Mouse (Mus musculus): ENCODE data around the gene Osbpl10. TPM values are rescaled to one million over a fixed set of nuclear protein-coding genes. Genes with fewer than 3 reads are reported as not detected.
"Not testable (repeated sequence)": the region's sequence is repeated elsewhere in the genome, so short reads cannot be mapped to it uniquely, and the experiment has no call there.

Gene Osbpl10
- polyA plus RNA-seq, 1 experiment from 2014 or later: 1.6 TPM

- H3K9me3 ChIP-seq (ENCODE audit: control insufficient read depth, low read length); ATAC-seq (replicated peaks; ENCODE audit: low FRiP score, low TSS enrichment, low read depth); H3K4me2 ChIP-seq (ENCODE audit: low read length); H3K9ac ChIP-seq (ENCODE audit: low read length); H3K4me1 ChIP-seq (replicated peaks; ENCODE audit: control insufficient read depth, insufficient read depth, low read length); H3K4me3 ChIP-seq (ENCODE audit: low read depth, low read length); H3K36me3 ChIP-seq (ENCODE audit: control insufficient read depth, insufficient read depth, low read length); DNase-seq (ENCODE audit: low spot score); H3K27ac ChIP-seq (ENCODE audit: low read depth); H3K27me3 ChIP-seq (replicated peaks; ENCODE audit: control insufficient read depth, insufficient read depth, low read length): not testable (repeated sequence)
- whole genome bisulfite sequencing: 84% methylated on average over 7 of the region's 7 CpGs
Observed at GRCm38 (mm10) chr9:114966286-114966685, 12.1 kb upstream of the Osbpl10 start.

- no peaks in the 10 kb centered on the region; the same call in 1 of the 2 replicates for H3K27me3 ChIP-seq (replicated peaks; ENCODE audit: control insufficient read depth, insufficient read depth, low read length)
- H3K9me3 ChIP-seq (ENCODE audit: control insufficient read depth, low read length): no peaks in the 10 kb centered on the region
- H3K4me2 ChIP-seq (ENCODE audit: low read length): peak overlapping the region; percentile 77
- peaks cover 5% of the 10 kb centered on the region; the same call in 1 of the 2 replicates for H3K4me1 ChIP-seq (replicated peaks; ENCODE audit: control insufficient read depth, insufficient read depth, low read length)
- WGBS: 9% methylated on average over 31 of the region's 31 CpGs
- peak overlapping the region; percentile 72 for H3K9ac ChIP-seq (ENCODE audit: low read length)
- ATAC-seq (replicated peaks; ENCODE audit: low FRiP score, low TSS enrichment, low read depth) (peak; percentile 9), DNase-seq (ENCODE audit: low spot score) (no peak)
- H3K4me3 ChIP-seq (ENCODE audit: low read depth, low read length): peak overlapping the region; percentile 70
- H3K36me3 ChIP-seq (ENCODE audit: control insufficient read depth, insufficient read depth, low read length): no peaks in the 10 kb centered on the region
- no peak overlapping the region for H3K27ac ChIP-seq (ENCODE audit: low read depth)
Observed at GRCm38 (mm10) chr9:114977461-114978280, 698 bp upstream of the Osbpl10 start.

GRCm38 (mm10) chr9:114979969-114980368 is 1.6 kb downstream of the Osbpl10 start:
- Histone ChIP-seq H3K27ac (ENCODE audit: low read depth) (no peak overlapping the region), H3K36me3 (ENCODE audit: control insufficient read depth, insufficient read depth, low read length) (no peaks in the 10 kb centered on the region), H3K4me1 (replicated peaks; ENCODE audit: control insufficient read depth, insufficient read depth, low read length) (peaks cover 5% of the 10 kb centered on the region; the same call in 1 of the 2 replicates), H3K4me3 (ENCODE audit: low read depth, low read length) (no peak overlapping the region), H3K4me2 (ENCODE audit: low read length) (no peak overlapping the region), H3K9ac (ENCODE audit: low read length) (no peak overlapping the region), H3K27me3 (replicated peaks; ENCODE audit: control insufficient read depth, insufficient read depth, low read length) (no peaks in the 10 kb centered on the region; the same call in 1 of the 2 replicates), H3K9me3 (ENCODE audit: control insufficient read depth, low read length) (no peaks in the 10 kb centered on the region)
- DNase-seq (ENCODE audit: low spot score) (no peak), ATAC-seq (replicated peaks; ENCODE audit: low FRiP score, low TSS enrichment, low read depth) (no peak)
- WGBS: 36% methylated on average over 6 of the region's 6 CpGs

GRCm38 (mm10) chr9:114982689-114983360 is 4.5 kb downstream of the Osbpl10 start, which contains the start of gene Rps27rt:
Gene Rps27rt, minus strand, starts transcription at chr9:114982739.
- Histone ChIP-seq H3K9ac (ENCODE audit: low read length) (no peak within 1 kb of the TSS), H3K27me3 (replicated peaks; ENCODE audit: control insufficient read depth, insufficient read depth, low read length) (no peaks in the 10 kb centered on the region; the same call in 1 of the 2 replicates), H3K4me3 (ENCODE audit: low read depth, low read length) (no peak within 1 kb of the TSS), H3K4me2 (ENCODE audit: low read length) (no peak within 1 kb of the TSS), H3K27ac (ENCODE audit: low read depth) (no peak within 1 kb of the TSS), H3K36me3 (ENCODE audit: control insufficient read depth, insufficient read depth, low read length) (no peaks in the 10 kb centered on the region), H3K9me3 (ENCODE audit: control insufficient read depth, low read length) (no peaks in the 10 kb centered on the region), H3K4me1 (replicated peaks; ENCODE audit: control insufficient read depth, insufficient read depth, low read length) (peaks cover 1% of the 10 kb centered on the region; the same call in 1 of the 2 replicates)
- DNase-seq (ENCODE audit: low spot score): no peak
- ATAC-seq (replicated peaks; ENCODE audit: low FRiP score, low TSS enrichment, low read depth): no peak
- 94% methylated on average over 16 of the region's 16 CpGs for WGBS

GRCm38 (mm10) chr9:114985741-114986140 is 7.4 kb downstream of the Osbpl10 start:
- DNase-seq (ENCODE audit: low spot score): no peak
- H3K4me1 ChIP-seq (replicated peaks; ENCODE audit: control insufficient read depth, insufficient read depth, low read length): no peaks in the 10 kb centered on the region
- no peak overlapping the region for H3K9ac ChIP-seq (ENCODE audit: low read length)
- no peak overlapping the region for H3K4me2 ChIP-seq (ENCODE audit: low read length)
- ATAC-seq (replicated peaks; ENCODE audit: low FRiP score, low TSS enrichment, low read depth): no peak
- no peaks in the 10 kb centered on the region for H3K9me3 ChIP-seq (ENCODE audit: control insufficient read depth, low read length)
- no peaks in the 10 kb centered on the region for H3K27me3 ChIP-seq (replicated peaks; ENCODE audit: control insufficient read depth, insufficient read depth, low read length)
- H3K36me3 ChIP-seq (ENCODE audit: control insufficient read depth, insufficient read depth, low read length): no peaks in the 10 kb centered on the region
- H3K27ac ChIP-seq (ENCODE audit: low read depth): no peak overlapping the region
- H3K4me3 ChIP-seq (ENCODE audit: low read depth, low read length): no peak overlapping the region
- WGBS: 84% methylated on average over 5 of the region's 5 CpGs

- Histone ChIP-seq H3K4me2 (ENCODE audit: low read length) (no peak overlapping the region), H3K9ac (ENCODE audit: low read length) (no peak overlapping the region), H3K4me1 (replicated peaks; ENCODE audit: control insufficient read depth, insufficient read depth, low read length) (no peaks in the 10 kb centered on the region), H3K4me3 (ENCODE audit: low read depth, low read length) (no peak overlapping the region), H3K36me3 (ENCODE audit: control insufficient read depth, insufficient read depth, low read length) (no peaks in the 10 kb centered on the region), H3K27ac (ENCODE audit: low read depth) (no peak overlapping the region), H3K27me3 (replicated peaks; ENCODE audit: control insufficient read depth, insufficient read depth, low read length) (no peaks in the 10 kb centered on the region), H3K9me3 (ENCODE audit: control insufficient read depth, low read length) (no peaks in the 10 kb centered on the region)
- ATAC-seq (replicated peaks; ENCODE audit: low FRiP score, low TSS enrichment, low read depth) (no peak), DNase-seq (ENCODE audit: low spot score) (no peak)
- WGBS: 87% methylated on average over 5 of the region's 5 CpGs
Observed at GRCm38 (mm10) chr9:114986361-114986760, 8.0 kb downstream of the Osbpl10 start.

- Histone ChIP-seq H3K27ac (ENCODE audit: low read depth) (no peak overlapping the region), H3K4me3 (ENCODE audit: low read depth, low read length) (no peak overlapping the region), H3K9ac (ENCODE audit: low read length) (no peak overlapping the region), H3K36me3 (ENCODE audit: control insufficient read depth, insufficient read depth, low read length) (no peaks in the 10 kb centered on the region), H3K9me3 (ENCODE audit: control insufficient read depth, low read length) (no peaks in the 10 kb centered on the region), H3K4me2 (ENCODE audit: low read length) (no peak overlapping the region), H3K4me1 (replicated peaks; ENCODE audit: control insufficient read depth, insufficient read depth, low read length) (no peaks in the 10 kb centered on the region), H3K27me3 (replicated peaks; ENCODE audit: control insufficient read depth, insufficient read depth, low read length) (no peaks in the 10 kb centered on the region)
- no peak for ATAC-seq (replicated peaks; ENCODE audit: low FRiP score, low TSS enrichment, low read depth)
- DNase-seq (ENCODE audit: low spot score): no peak
- 95% methylated on average over 3 of the region's 3 CpGs for WGBS
Observed at GRCm38 (mm10) chr9:114988029-114988428, 9.7 kb downstream of the Osbpl10 start.

- Histone ChIP-seq H3K36me3 (ENCODE audit: control insufficient read depth, insufficient read depth, low read length) (no peaks in the 10 kb centered on the region), H3K4me2 (ENCODE audit: low read length) (no peak overlapping the region), H3K27ac (ENCODE audit: low read depth) (no peak overlapping the region), H3K9me3 (ENCODE audit: control insufficient read depth, low read length) (no peaks in the 10 kb centered on the region), H3K4me3 (ENCODE audit: low read depth, low read length) (no peak overlapping the region), H3K27me3 (replicated peaks; ENCODE audit: control insufficient read depth, insufficient read depth, low read length) (no peaks in the 10 kb centered on the region), H3K9ac (ENCODE audit: low read length) (no peak overlapping the region), H3K4me1 (replicated peaks; ENCODE audit: control insufficient read depth, insufficient read depth, low read length) (no peaks in the 10 kb centered on the region)
- no peak for DNase-seq (ENCODE audit: low spot score)
- no peak for ATAC-seq (replicated peaks; ENCODE audit: low FRiP score, low TSS enrichment, low read depth)
- 61% methylated on average over 6 of the region's 6 CpGs for WGBS
Observed at GRCm38 (mm10) chr9:114988610-114989327, 10.4 kb downstream of the Osbpl10 start.
